Mouse (Mus musculus): ENCODE measurements around the gene Asnsd1. TPM values are rescaled to one million over a fixed set of nuclear protein-coding genes. Genes with fewer than 3 reads are reported as not detected.

The Asnsd1 gene
- total RNA-seq, 1 experiment from 2014 or later = 65.7 TPM

DNA sequence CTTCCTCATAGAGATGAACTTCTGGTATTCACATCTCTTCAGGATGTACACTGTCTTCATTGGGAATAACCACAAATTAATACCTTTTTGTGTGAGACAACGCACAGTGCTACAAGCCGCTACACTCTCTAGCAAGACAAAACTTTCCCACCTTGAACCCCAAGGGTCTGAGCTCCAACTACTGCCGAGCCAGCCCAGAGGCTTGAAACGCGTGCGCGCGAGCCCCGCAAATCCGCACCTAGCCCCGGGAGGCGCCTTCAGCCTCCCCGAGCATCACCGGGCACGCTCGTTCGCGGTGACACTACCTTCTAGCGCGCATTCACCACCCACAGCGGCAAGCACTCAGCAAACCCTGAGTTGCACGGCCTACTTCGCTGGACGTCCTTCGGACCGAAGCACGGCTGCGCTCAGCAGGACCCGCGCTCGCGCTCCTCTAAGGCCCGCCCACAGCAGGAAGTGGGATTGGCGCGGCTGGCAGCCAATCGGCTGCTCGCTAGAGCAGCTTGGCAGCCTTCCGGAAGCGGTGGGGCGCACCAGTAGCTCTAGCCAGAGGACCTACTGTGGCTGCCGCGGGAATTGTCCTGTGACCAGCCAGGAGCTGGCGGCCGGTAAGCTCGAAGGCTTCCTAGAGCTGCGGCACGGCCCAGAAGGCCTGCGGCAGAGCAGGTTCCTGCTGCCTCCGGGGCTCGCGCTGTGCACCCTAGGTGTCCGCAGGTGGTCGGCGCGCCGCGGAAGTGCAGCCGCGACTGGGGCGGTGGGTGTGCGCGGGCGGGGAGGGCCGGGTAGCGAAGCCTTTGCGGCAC, 55.8 kb downstream of the Asnsd1 start, which contains the start of the genes Pms1, Ormdl1 and Gm28778:
Pms1 (minus strand) TSS at position 438 of the 803 bp plus-strand sequence.
Ormdl1 (plus strand) TSS at position 515 of the 803 bp plus-strand sequence.
Gm28778 (plus strand) TSS at position 531 of the 803 bp plus-strand sequence.
- ATAC-seq (replicated peaks; ENCODE audit: insufficient number of reproducible peaks, low FRiP score, low TSS enrichment, poor library complexity, severe bottlenecking) = peak; percentile 99

Other genes with a start within 250 kb of the Asnsd1 start
- 2.8 TPM in 1 of 3 replicates, not detected in the others for gene 1700019A02Rik, start 165.1 kb downstream of the Asnsd1 start, total RNA-seq (2017)
- 4.2 to 19.1 TPM (median 9.0 TPM) in 3 replicates for gene Pms1, start 55.7 kb downstream of the Asnsd1 start, total RNA-seq (2017)
- gene Ormdl1, start 55.7 kb downstream of the Asnsd1 start, total RNA-seq (2017) = 35.0 to 49.4 TPM (median 48.8 TPM) in 3 replicates
- gene Gm28778, start 55.6 kb downstream of the Asnsd1 start, total RNA-seq (2017) = 6.4 TPM in 1 of 3 replicates, not detected in the others
- 3.8 to 9.8 TPM (median 4.4 TPM) in 3 replicates for gene Osgepl1, start 39.1 kb downstream of the Asnsd1 start, total RNA-seq (2017)
- 95.7 to 394 TPM (median 171 TPM) in 3 replicates for gene Asdurf, start 133 bp downstream of the Asnsd1 start, total RNA-seq (2017)
- gene Gm28551, start 85 bp downstream of the Asnsd1 start, total RNA-seq (2017) = not detected in 3 replicates